Mouse (Mus musculus) liver, adult 2 months (tissue): Measurements from ENCODE around the gene Grn. TPM values are rescaled to one million over a fixed set of nuclear protein-coding genes. Genes with fewer than 3 reads are reported as not detected.
"Not testable (repeated sequence)": the region's sequence is repeated elsewhere in the genome, so short reads cannot be mapped to it uniquely, and the experiment has no call there.

Experiments
- DNase-seq: peaks from one replicate; pipeline ENCODE4 v3.0.0-alpha.2; 2011; ENCODE audit warnings: low read depth, low spot score; ENCODE audit errors: extremely low read depth
- H3K27ac ChIP-seq: fragments of 200-500 bp; replicated peaks from 2 replicates; pipeline ENCODE4 v1.5.1; 2012; ENCODE audit warnings: low read depth, mild to moderate bottlenecking, control low read depth, inconsistent platforms, low read length; ENCODE audit not compliant: insufficient read depth
- H3K27me3 ChIP-seq: fragments of 200-500 bp; 2 replicates; pipeline ENCODE4 v1.6.1; 2012; ENCODE audit warnings: mild to moderate bottlenecking, moderate library complexity, low read length, inconsistent platforms; ENCODE audit not compliant: control insufficient read depth, insufficient read depth
- H3K36me3 ChIP-seq: fragments of 200-500 bp; 2 replicates; pipeline ENCODE4 v1.6.1; 2012; ENCODE audit warnings: low read length, inconsistent platforms; ENCODE audit not compliant: control insufficient read depth, insufficient read depth
- H3K4me1 ChIP-seq: fragments of 200-500 bp; 2 replicates; pipeline ENCODE4 v1.6.1; 2011; ENCODE audit warnings: low read length; ENCODE audit not compliant: control insufficient read depth, insufficient read depth
- H3K4me3 ChIP-seq: fragments of 200-500 bp; 2 replicates; pipeline ENCODE4 v1.5.1; 2011; ENCODE audit warnings: low read depth, mild to moderate bottlenecking, control low read depth, low read length, moderate library complexity; ENCODE audit not compliant: insufficient read depth
- H3K79me2 ChIP-seq: fragments of 200-500 bp; 2 replicates; pipeline ENCODE4 v1.6.1; 2012; ENCODE audit warnings: inconsistent platforms, mild to moderate bottlenecking, low read length, moderate library complexity; ENCODE audit not compliant: control insufficient read depth, insufficient read depth
- H3K9ac ChIP-seq: fragments of 200-500 bp; 2 replicates; pipeline ENCODE4 v1.6.1; 2012; ENCODE audit warnings: low read depth, mild to moderate bottlenecking, control low read depth, inconsistent platforms, low read length
- CTCF ChIP-seq: fragments of 200-500 bp; IDR thresholded peaks from 2 replicates; pipeline ENCODE4 v1.5.1; 2011; ENCODE audit warnings: low read depth, low read length, control low read depth
- POLR2A ChIP-seq: fragments of 200-500 bp; IDR thresholded peaks from 2 replicates; pipeline ENCODE4 v1.6.1; 2011; ENCODE audit warnings: low read length, control low read depth; ENCODE audit not compliant: insufficient read depth; ENCODE audit errors: extremely low read depth
- WGBS: fragments of 180-500 bp; shearing (Covaris S2); methylation state at CpG from one replicate; pipeline ENCODE4 v1.1.7; 2018; 5-methylcytosine and 5-hydroxymethylcytosine counted together
- polyA plus RNA-seq: library from polyadenylated mRNA; depleted of rRNA; stranded (reverse); fragments of >200 nt; gene quantifications from 2 replicates; pipeline ENCODE4 v1.2.3, GENCODE M21; 2012
- total RNA-seq: library from RNA; depleted of rRNA; stranded (reverse); fragments of >200 nt; gene quantifications from 2 replicates; pipeline ENCODE4 v1.2.3, GENCODE M21; 2014

The Grn gene
- total and polyA plus RNA-seq, 2 experiments, result 53.7 to 155 TPM

DNA sequence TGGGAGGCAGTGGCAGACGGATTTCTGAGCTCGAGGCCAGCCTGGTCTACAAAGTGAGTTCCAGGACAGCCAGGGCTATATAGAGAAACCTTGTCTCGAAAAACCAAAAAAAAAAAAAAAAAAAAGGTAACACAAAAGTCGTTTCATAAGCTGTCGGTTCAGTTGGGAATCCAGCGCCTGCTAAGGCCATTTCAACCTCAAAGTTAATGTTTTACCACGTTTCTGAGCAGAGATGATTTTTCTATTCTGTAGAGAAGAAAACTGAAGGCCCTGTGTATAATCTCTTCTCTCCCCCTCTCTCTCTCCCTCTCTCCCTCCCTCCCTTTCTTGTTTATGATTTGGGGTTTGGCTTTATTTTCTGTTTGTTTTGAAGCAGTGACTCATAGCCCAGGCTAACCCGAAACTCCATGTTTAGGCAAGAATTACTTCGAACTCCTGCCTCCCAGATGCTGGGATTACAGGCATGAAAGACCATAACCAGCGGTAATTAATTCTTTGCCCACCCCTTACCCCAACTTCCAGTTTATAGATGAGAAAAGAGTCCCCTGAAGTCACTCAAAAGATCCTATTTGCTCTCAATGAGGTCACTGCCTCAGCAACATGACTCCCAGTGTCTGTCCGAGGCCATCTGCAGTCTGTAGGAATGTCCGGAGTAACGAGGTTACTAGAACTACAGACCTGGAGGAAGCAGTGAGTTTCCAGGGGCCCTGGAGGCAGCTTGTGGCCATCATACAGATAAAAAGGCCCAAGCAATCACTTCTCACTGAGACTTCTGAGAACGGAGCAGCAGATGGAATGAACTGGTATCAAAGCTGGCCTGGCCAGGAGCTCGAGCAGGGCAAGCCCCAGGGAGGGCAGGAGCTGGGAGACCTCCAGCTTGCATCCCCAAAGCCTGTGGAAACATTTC lies 21.0 kb upstream of the Grn start:
- DNase-seq, result peak; percentile 81
- 13% methylated on average over 15 of the region's 15 CpGs for WGBS
- Histone ChIP-seq H3K27me3 (no peaks in the 10 kb centered on the region), H3K4me3 (0 out of 2 replicates have a peak overlapping the region, but pooled peaks have one; percentile 7), H3K27ac (peak overlapping the region; percentile 88), H3K9ac (peak overlapping the region; percentile 53), H3K79me2 (peaks cover 7% of the 10 kb centered on the region; the same call in 1 of the 2 replicates), H3K4me1 (peaks cover 23% of the 10 kb centered on the region), H3K36me3 (peaks cover under 1% of the 10 kb centered on the region; the same call in 1 of the 2 replicates)
- TF ChIP-seq POLR2A, result no peak
- no peak for TF ChIP-seq CTCF

DNA sequence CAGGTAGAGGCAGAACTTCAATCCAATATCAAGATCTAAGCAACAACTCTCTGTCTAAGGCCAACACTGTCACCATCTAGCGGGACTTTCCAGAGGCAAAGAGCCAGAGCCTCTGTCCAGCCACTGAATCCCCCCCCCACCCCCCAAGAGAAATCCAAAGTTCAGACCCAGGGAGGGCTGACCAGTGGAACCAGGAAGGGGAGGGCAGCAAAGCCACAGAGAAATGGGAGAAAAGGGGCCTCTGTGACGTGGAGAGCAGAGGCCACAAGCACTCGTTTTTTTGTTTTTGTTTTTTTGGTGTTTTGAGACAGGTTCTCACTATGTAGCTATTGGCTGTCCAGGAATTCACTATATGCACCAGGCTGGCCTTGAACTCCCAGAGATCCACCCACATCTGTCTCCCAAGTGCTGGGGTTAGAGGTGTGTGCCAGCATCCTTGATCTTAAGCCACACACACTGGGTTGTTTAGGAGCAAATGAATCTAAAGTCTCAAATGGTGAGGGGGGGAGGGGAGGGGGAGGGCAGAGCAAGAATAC lies 20.3 kb upstream of the Grn start:
- no peaks in the 10 kb centered on the region for H3K36me3 ChIP-seq
- H3K4me1 ChIP-seq, result peaks cover 18% of the 10 kb centered on the region
- H3K9ac ChIP-seq, result peak overlapping the region; percentile 51
- DNase-seq, result peak; percentile 63
- 21% methylated on average over 3 of the region's 3 CpGs for WGBS
- H3K4me3 ChIP-seq, result no peak overlapping the region
- TF ChIP-seq POLR2A (no peak), CTCF (no peak)
- peaks cover 7% of the 10 kb centered on the region; the same call in 1 of the 2 replicates for H3K79me2 ChIP-seq
- peak overlapping the region; percentile 88 for H3K27ac ChIP-seq
- no peaks in the 10 kb centered on the region for H3K27me3 ChIP-seq

DNA sequence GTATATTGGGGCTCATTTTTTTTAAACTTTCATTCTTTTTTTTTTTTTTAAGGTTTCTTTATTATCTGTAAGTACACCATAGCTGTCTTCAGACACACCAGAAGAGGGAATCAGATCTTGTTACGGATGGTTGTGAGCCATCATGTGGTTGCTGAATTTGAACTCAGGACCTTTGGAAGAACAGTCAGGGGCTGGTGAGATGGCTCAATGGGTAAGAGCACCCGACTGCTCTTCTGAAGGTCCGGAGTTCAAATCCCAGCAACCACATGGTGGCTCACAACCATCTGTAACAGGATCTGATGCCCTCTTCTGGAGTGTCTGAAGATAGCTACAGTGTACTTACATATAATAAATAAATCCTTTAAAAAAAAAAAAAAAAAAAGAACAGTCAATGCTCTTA lies 19.8 kb upstream of the Grn start:
- H3K36me3 ChIP-seq, H3K27ac ChIP-seq, H3K27me3 ChIP-seq, H3K79me2 ChIP-seq, H3K4me3 ChIP-seq, H3K9ac ChIP-seq, DNase-seq: not testable (repeated sequence)
- WGBS, result 69% methylated on average over 3 of the region's 3 CpGs
- H3K4me1 ChIP-seq, result peaks cover 16% of the 10 kb centered on the region

DNA sequence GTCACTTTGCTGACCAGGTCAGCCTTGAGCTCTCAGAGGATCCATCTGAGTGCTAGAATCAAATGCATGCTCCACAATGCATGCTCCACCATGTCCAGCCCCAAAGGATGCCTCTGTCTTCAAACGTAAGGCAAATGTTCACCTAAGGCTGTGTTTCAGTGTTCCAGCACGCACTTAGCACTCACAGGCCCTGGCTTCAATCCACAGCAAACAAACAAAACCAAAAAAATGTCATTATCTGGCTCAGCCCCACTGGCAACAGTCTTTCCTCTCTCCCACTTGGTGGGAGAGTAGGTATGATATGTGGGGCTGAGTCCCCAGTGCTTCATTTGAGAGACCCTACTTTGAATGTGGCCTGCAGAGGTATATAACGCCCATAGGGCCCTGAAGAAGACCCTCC lies 19.1 kb upstream of the Grn start:
- Histone ChIP-seq H3K36me3 (no peaks in the 10 kb centered on the region), H3K27ac (peak overlapping the region; percentile 86), H3K79me2 (peaks cover 5% of the 10 kb centered on the region; the same call in 1 of the 2 replicates), H3K4me3 (no peak overlapping the region), H3K9ac (peak overlapping the region; percentile 68; the same call in 1 of the 2 replicates), H3K27me3 (no peaks in the 10 kb centered on the region), H3K4me1 (peaks cover 16% of the 10 kb centered on the region)
- peak; percentile 88 for DNase-seq
- no peak for TF ChIP-seq POLR2A
- no peak for TF ChIP-seq CTCF
- WGBS, result 43% methylated on average over 3 of the region's 3 CpGs

DNA sequence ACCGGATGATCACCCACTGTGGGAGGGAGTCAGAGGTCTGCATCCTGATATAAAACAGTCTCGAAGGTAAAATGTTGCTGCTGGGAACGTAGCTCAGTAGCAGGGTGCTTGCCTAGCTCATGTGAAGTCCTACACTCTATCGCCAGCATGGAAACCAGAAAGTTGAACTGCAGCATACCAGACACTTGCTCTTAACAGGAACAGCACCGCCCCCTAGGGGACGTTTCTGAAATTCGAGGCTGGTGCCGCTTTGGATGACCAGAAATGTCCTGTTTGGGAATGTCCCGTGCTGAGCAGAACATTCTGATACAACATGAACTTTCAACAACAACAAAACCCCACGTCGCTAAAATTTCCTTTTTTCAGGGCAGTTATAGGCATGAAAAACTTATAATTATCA lies 18.4 kb upstream of the Grn start:
- Histone ChIP-seq H3K36me3 (no peaks in the 10 kb centered on the region), H3K79me2 (no peaks in the 10 kb centered on the region), H3K9ac (peak overlapping the region; percentile 68), H3K27me3 (no peaks in the 10 kb centered on the region), H3K4me1 (peaks cover 16% of the 10 kb centered on the region), H3K27ac (peak overlapping the region; percentile 77), H3K4me3 (no peak overlapping the region)
- TF ChIP-seq POLR2A (no peak), CTCF (peak; percentile 82)
- DNase-seq, result peak; percentile 92
- 2% methylated on average over 11 of the region's 11 CpGs for WGBS

DNA sequence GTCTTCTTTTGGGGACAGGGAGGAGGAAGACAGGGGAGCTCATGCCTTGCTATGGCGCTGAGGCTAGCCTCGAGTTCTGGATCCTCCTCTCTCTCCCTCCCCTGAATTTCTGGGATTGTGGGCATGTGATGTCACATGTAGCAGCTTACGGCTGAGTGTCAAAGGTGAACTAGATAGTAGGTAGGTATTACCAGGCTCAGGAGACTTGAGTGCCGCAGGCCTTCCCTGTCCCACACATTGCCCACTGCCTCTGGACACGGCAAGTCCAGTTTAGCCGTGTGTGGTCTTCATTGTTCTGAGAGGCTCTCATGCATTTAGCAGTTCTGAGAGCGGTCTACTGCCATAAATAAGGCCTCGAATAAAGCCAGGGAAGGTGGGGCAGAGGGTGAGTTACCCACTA lies 17.1 kb upstream of the Grn start:
- Histone ChIP-seq H3K79me2 (no peaks in the 10 kb centered on the region), H3K9ac (no peak overlapping the region), H3K4me3 (no peak overlapping the region), H3K36me3 (no peaks in the 10 kb centered on the region), H3K27me3 (no peaks in the 10 kb centered on the region), H3K4me1 (peaks cover 16% of the 10 kb centered on the region), H3K27ac (no peak overlapping the region)
- no peak for TF ChIP-seq CTCF
- TF ChIP-seq POLR2A, result no peak
- no peak for DNase-seq
- WGBS, result 87% methylated on average over 8 of the region's 8 CpGs
